11 mouse cellular contexts compared by ENCODE assay signal in the genomic region with DNA sequence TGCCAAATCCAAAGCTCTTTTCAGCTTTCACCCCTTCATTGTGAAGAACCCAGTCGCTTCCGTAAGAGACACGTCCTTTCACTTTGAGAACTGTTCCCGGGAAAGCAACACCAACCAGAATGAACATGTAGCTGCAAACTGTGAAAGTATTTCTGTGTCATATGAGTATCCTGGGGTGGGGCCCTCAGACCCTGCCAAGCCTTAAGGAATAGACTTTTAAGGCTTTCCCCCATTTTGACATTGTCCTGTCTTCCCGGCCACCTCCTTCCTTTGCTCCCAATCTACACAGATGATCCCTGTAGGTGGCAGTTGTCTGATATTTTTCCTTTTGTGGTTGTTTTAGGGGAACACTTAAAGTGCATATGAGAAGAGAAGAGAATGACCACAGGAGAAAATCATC. TPM values are rescaled to one million over a fixed set of nuclear protein-coding genes. Genes with fewer than 3 reads are reported as not detected.
DNase-seq lines count a peak whose midpoint lies in the region; ATAC-seq and TF ChIP-seq lines count a peak whose summit lies in the region.
"Had no signal": no experiment of that assay in that cellular context is flagged by ENCODE, and none has a peak within 500 bp of the region (broad histone marks: within the 10 kb centered on the region; RNA-seq: fewer than 3 reads in every experiment).

No protein-coding gene starts in this region.

- H3K27me3 ChIP-seq in heart, postnatal 0 days (ENCODE audit: control insufficient read depth, insufficient read depth, low read length): no peaks in the 10 kb centered on the region
- H3K27me3 ChIP-seq in midbrain, postnatal 0 days (ENCODE audit: insufficient read depth, low read length): no peaks in the 10 kb centered on the region
- H3K27me3 ChIP-seq: limb, embryonic 12.5 days had no signal

- H3K9me3 ChIP-seq in heart, postnatal 0 days (replicated peaks; ENCODE audit: control insufficient read depth, low read length): no peaks in the 10 kb centered on the region
- H3K9me3 ChIP-seq in midbrain, postnatal 0 days (ENCODE audit: low read length): no peaks in the 10 kb centered on the region

- DNase-seq in heart, postnatal 0 days (ENCODE audit: low spot score): no peak
- no peak for DNase-seq in heart, adult 8-10 months (ENCODE audit: low spot score)
- peak; percentile 14 to 17 for DNase-seq in frontal cortex, postnatal 10 days (ENCODE audit: low spot score in 2 of 2)
- peak; percentile 67 for DNase-seq in midbrain, postnatal 0 days (ENCODE audit: low spot score)
- DNase-seq in adrenal gland, postnatal 14 days: no peak
- DNase-seq in kidney, adult 11 months: no peak
- DNase-seq in adipocyte (ENCODE audit: low spot score): no peak

- ATAC-seq in heart, postnatal 0 days (ENCODE audit: insufficient read depth, low read depth): no peak
- ATAC-seq in midbrain, postnatal 0 days (ENCODE audit: low FRiP score): peak; percentile 29; the same call in 1 of the 2 replicates

- H3K27ac ChIP-seq in heart, postnatal 0 days (ENCODE audit: low read depth): no peak overlapping the region
- H3K27ac ChIP-seq in brown adipose tissue, adult 24 weeks (replicated peaks; ENCODE audit: low read depth, low read length): peak overlapping the region; percentile 56
- H3K27ac ChIP-seq in midbrain, postnatal 0 days (ENCODE audit: low read depth, low read length): peak overlapping the region; percentile 78
- H3K27ac ChIP-seq: limb, embryonic 12.5 days had no signal

- H3K4me3 ChIP-seq in heart, postnatal 0 days (ENCODE audit: low read depth, low read length): no peak overlapping the region
- H3K4me3 ChIP-seq in brown adipose tissue, adult 24 weeks (ENCODE audit: insufficient read depth, low read depth, low read length): peak overlapping the region; percentile 45
- peak overlapping the region; percentile 40 for H3K4me3 ChIP-seq in midbrain, postnatal 0 days (ENCODE audit: low read depth, low read length)
- H3K4me3 ChIP-seq: limb, embryonic 12.5 days had no signal

- H3K36me3 ChIP-seq in heart, postnatal 0 days (replicated peaks; ENCODE audit: control insufficient read depth, insufficient read depth, low read length): 0 out of 2 replicates have a peak, but pooled peaks cover under 1% of the 10 kb centered on the region
- no peaks in the 10 kb centered on the region; the same call in 1 of the 2 replicates for H3K36me3 ChIP-seq in midbrain, postnatal 0 days (ENCODE audit: insufficient read depth, low read length)
- H3K36me3 ChIP-seq: limb, embryonic 12.5 days had no signal

- H3K4me1 ChIP-seq in heart, postnatal 0 days (ENCODE audit: control insufficient read depth, insufficient read depth): no peaks in the 10 kb centered on the region; the same call in 1 of the 2 replicates
- H3K4me1 ChIP-seq in brown adipose tissue, adult 24 weeks (ENCODE audit: control insufficient read depth, insufficient read depth, insufficient read length, low read length): no peaks in the 10 kb centered on the region
- no peaks in the 10 kb centered on the region for H3K4me1 ChIP-seq in midbrain, postnatal 0 days (ENCODE audit: insufficient read depth, low read length)

- H3K9ac ChIP-seq in heart, postnatal 0 days (replicated peaks; ENCODE audit: low read depth, low read length): no peak overlapping the region
- peak overlapping the region; percentile 61 for H3K9ac ChIP-seq in midbrain, postnatal 0 days (replicated peaks; ENCODE audit: low read length, poor library complexity, severe bottlenecking)
- H3K9ac ChIP-seq: limb, embryonic 12.5 days had no signal

- no peak for TF ChIP-seq CTCF in heart, postnatal 0 days (IDR thresholded peaks at IDR 0.05; ENCODE audit: low read depth)
- peak; percentile 32 for TF ChIP-seq CTCF in midbrain, postnatal 0 days (IDR thresholded peaks at IDR 0.05)

- H3K4me2 ChIP-seq in heart, postnatal 0 days (ENCODE audit: low read depth, low read length): peak overlapping the region; percentile 37; the same call in 1 of the 2 replicates
- peak overlapping the region; percentile 53 for H3K4me2 ChIP-seq in midbrain, postnatal 0 days (ENCODE audit: low read depth, low read length, poor library complexity, severe bottlenecking)
- H3K4me2 ChIP-seq: limb, embryonic 12.5 days had no signal

- WGBS in heart, postnatal 0 days: 69% methylated on average over 5 of the region's 5 CpGs
- 22% methylated on average over 5 of the region's 5 CpGs for WGBS in midbrain, postnatal 0 days

- TF ChIP-seq EP300 in heart, postnatal 0 days (IDR thresholded peaks at IDR 0.05; ENCODE audit: low read depth): no peak

RNA-seq across cellular contexts. Expression of gene Gm11146, which starts 5.3 kb away (rescaled TPM):
- not detected in 2 replicates for total RNA-seq in heart, postnatal 0 days (2014; rRNA removed; ENCODE audit: low replicate concordance)
- polyA plus RNA-seq in heart, postnatal 0 days (2015; fragmentation: Nextera tagmentation; extraction: Ambion mirVana): not detected in 2 replicates
- total RNA-seq in heart, adult 8-10 months (2022): not detected
- polyA plus RNA-seq in brown adipose tissue, adult 24 weeks (2012; ENCODE audit: insufficient read depth, insufficient read length, missing spikeins): not detected in 2 replicates
- not detected in 2 replicates for total RNA-seq in midbrain, postnatal 0 days (2014; rRNA removed)
- polyA plus RNA-seq in midbrain, postnatal 0 days (2015; fragmentation: Nextera tagmentation; extraction: Ambion mirVana): not detected in 2 replicates
- not detected in 2 replicates for total RNA-seq in adrenal gland, postnatal 14 days (2021)
- total RNA-seq: gastrocnemius, postnatal 36 days had no signal
- polyA plus RNA-seq: limb, embryonic 12.5 days; neural tube, embryonic 11.5 days had no signal

Comparison
In these comparisons a context has a peak if more than half of its experiments do, and no peak if none do; other contexts are left out.
1. DNase-seq: peak in frontal cortex, postnatal 10 days (2 of 2) and midbrain, postnatal 0 days (single experiment); none in heart, postnatal 0 days (single experiment), heart, adult 8-10 months (single experiment), adrenal gland, postnatal 14 days (single experiment), kidney, adult 11 months (single experiment) and adipocyte (single experiment).